Mouse (Mus musculus) kidney, adult 8-10 months (tissue): Measurements from ENCODE around the gene 4930469K13Rik.

Experiments
- DNase-seq, 2 experiments: peaks; one replicate each; pipeline ENCODE4 v3.0.0; 2022

4930469K13Rik gene

DNA sequence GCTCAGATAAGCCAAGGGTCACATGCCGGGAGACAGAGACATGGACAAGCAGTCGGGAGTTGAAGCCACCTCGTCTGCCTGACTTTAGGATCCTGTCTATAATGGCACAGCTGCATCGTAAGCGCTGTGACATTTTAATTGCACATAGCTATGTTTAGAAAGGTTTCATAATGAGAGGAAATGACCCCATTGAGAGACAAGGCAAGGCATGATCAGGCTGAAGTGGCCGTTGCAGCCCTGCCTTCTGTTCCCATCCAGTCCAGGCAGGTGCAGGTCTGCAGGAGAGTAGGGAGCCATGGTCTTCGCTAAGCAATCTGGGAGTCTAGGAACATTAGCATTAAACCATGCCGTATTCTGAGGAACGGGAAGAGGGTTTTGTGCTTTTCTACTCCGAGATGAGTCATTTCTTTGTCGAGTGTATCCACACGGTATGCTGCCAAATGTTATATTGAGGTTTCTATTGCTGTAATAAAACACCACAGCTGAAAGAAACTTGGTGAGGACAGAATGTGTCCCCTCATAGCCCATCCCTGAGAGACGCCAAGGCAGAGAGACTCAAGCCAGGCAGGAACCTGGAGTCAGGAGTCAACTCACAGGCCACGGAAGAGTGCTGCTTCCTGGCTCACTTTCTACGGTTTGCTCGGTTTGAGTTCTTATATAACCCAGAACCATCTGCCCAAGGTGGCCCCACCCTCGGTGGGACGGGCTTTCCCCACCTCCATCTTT is 165.8 kb downstream of the 4930469K13Rik start:
- DNase-seq: peak in 1 of 2 experiments; percentile 12

DNA sequence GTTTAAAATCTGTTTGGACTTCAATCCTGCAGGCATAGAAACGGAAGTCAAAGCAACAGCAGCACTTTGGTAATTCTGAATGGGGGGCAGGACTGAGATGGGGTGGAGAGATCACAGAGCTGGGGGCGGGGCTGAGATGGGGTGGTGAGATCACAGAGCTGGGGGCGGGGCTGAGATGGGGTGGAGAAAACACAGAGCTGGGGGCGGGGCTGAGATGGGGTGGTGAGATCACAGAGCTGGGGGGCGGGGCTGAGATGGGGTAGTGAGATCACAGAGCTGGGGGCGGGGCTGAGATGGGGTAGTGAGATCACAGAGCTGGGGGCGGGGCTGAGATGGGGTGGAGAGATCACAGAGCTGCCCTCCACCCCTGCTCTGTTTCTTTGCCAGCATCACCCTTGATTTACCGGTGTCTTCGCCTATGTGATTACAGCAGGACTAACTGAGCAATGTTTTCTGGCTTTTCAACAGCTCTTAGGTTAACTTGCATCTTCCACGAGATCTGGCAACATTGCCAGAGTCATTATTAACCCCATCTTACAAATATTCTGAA is 166.4 kb downstream of the 4930469K13Rik start:
- peak in 1 of 2 experiments; percentile 31 for DNase-seq

DNA sequence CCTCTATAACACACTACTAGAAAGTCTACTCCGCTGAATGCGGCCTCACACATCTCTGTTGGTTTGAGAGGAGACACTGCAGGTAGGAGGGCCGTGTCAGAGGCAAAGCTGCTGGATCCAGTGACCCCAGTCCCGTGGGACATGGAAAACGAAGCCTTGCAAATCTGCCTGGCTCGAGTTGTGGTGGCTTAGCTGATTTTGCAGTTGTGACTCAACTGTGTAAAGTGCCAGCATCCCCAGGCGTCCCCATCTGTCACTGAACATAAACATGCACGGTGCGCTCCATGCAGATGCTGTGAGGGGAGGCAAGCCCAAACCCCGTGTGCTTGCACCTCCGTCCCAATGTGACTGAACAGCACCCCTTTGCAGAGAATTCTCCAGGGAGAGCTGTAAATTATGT is 168.9 kb downstream of the 4930469K13Rik start:
- DNase-seq: no peak

DNA sequence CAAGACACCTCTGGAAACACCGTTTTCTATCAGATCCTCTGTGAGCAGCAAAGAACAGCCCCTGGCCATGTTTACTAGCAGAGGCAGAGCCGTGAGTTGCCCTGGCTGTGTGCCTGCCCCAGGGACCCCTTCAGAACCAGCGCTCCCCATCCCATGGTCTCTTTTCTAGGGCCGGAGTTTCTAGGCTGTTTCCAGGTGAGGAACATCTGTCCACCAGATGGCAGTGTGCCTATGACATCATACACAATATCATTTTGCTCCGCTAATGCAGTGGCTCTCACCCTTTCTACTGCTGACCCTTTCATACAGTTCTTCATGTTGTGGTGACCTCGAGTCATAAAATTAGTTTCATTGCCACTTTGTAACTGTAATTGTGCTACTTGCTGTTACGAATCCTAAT is 169.7 kb downstream of the 4930469K13Rik start:
- peak in 1 of 2 experiments; percentile 45 for DNase-seq

DNA sequence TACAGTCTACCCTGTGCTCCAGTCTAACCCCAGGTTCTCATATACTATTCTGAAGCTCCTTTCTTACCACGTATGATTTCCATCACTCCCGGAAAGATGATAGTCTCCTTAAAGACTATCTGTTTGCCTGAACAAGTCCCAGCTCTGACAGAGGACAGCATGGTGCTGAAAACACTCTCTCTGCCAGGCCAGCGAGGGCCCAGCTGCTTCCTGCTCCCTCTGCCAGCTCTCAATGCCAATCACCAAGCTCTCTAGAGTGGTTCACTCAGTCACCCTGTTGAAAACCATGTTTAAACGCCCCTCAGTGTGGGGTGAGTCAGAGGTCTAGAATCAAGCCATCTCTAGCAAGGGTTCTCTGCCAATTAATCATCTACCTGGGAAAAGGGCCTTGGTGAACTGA is 170.5 kb downstream of the 4930469K13Rik start:
- no peak for DNase-seq

DNA sequence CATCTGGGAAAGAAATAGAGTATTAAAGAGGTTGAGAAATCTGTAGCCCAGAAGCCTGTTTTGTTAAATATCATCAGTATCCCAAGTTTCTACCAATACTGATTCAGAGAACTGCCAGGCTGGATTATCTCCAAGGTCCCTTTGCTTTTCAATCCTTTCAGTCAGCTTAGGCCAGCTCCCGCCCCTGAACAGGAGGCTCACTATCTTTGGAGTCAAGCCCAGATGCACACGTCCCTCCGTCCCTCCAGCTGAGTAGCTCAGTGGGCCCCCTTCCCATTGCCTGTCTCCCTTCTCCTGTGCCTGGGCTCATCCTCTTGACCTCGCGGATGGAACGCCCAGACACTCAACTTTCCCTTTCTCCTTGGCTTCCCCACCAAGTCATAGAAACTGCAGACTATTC is 171.0 kb downstream of the 4930469K13Rik start:
- DNase-seq: no peak

DNA sequence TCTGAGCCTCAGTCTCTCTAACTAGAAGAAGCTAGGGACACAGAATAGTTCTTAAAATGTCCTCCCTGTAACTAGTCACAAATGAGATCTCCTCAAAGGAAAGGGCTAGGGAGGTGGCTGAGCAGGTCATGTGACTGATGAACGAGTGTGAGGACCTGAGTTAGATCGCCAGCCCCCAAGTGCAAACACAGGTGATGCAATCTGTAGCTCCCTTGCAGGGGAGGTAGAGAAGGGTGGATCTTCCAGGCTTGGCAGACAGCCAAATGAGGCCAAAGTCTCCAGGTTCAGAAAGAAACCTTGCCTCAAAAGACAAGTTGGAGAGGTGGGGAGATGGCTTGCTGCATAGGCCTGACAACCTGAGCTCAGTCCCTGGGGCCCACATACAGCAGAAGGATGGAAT is 171.8 kb downstream of the 4930469K13Rik start:
- peak in 1 of 2 experiments; percentile 23 for DNase-seq

DNA sequence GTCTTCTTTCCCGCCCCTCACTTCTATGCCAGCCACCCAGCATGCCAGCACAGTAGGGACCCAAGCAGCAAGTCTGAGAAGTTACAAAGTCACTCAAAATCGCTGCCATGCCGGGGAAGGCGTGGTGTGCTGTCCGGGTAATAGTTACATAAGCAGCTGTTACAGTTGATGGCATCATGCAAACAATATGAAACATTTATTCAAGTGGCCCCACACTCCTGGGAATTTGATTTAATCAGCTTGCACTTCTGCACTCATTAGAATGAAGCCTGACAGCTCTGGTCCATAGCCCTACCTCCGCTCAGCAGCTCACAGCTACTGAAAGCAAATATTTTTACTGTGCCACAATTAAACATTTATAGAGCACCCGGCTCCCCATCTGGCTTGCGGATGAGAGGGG is 172.6 kb downstream of the 4930469K13Rik start:
- DNase-seq: no peak
